Mouse (Mus musculus) erythroblast, embryonic 14.5 days (primary cell): ENCODE measurements around the gene Ppfia4. TPM values are rescaled to one million over a fixed set of nuclear protein-coding genes. Genes with fewer than 3 reads are reported as not detected.
A peak's percentile ranks its signal among the peaks of the same experiment; 100 is the strongest.

Experiments
- H3K27me3 ChIP-seq: 2 replicates; pipeline ENCODE4 v1.6.1; 2012; ENCODE audit warnings: inconsistent platforms; ENCODE audit not compliant: control insufficient read depth
- H3K36me3 ChIP-seq: 2 replicates; pipeline ENCODE4 v1.6.1; 2012; ENCODE audit warnings: mild to moderate bottlenecking, inconsistent platforms; ENCODE audit not compliant: control insufficient read depth
- H3K4me1 ChIP-seq: 2 replicates; pipeline ENCODE4 v1.6.1; 2012; ENCODE audit warnings: inconsistent platforms; ENCODE audit not compliant: control insufficient read depth
- H3K4me3 ChIP-seq: replicated peaks from 2 replicates; pipeline ENCODE3; 2012; ENCODE audit warnings: moderate library complexity, mild to moderate bottlenecking, inconsistent platforms
- H3K9me3 ChIP-seq: 2 replicates; pipeline ENCODE4 v1.6.1; 2012; ENCODE audit warnings: low read length, inconsistent platforms, mixed read lengths; ENCODE audit not compliant: control insufficient read depth
- GATA1 ChIP-seq: IDR thresholded peaks from 2 replicates; pipeline ENCODE4 v1.6.1; 2012; ENCODE audit warnings: low read length, inconsistent platforms, mixed read lengths
- TAL1 ChIP-seq: IDR thresholded peaks from 3 replicates; pipeline ENCODE4 v1.6.1; 2012; ENCODE audit warnings: low read length, inconsistent platforms, mixed read lengths
- polyA plus RNA-seq: library from polyadenylated mRNA; stranded (reverse); fragments of >175 nt; gene quantifications from 2 replicates; pipeline ENCODE4 v1.2.3, GENCODE M21; 2012

Gene Ppfia4
- polyA plus RNA-seq, result 0.03 and 0.08 TPM in 2 replicates

- no peaks in the 10 kb centered on the region; the same call in 1 of the 2 replicates for H3K27me3 ChIP-seq
- H3K4me3 ChIP-seq, result no peak within 1 kb of the TSS
- no peaks in the 10 kb centered on the region for H3K9me3 ChIP-seq
- TF ChIP-seq GATA1 (no peak), TAL1 (no peak)
- H3K4me1 ChIP-seq, result peaks cover 15% of the 10 kb centered on the region
- H3K36me3 ChIP-seq, result no peaks in the 10 kb centered on the region
Measured at GRCm38 (mm10) chr1:134332770-134333271, at the start of gene Ppfia4. TSS of gene Ppfia4 (minus strand) at chr1:134332928.

- H3K27me3 ChIP-seq, result peaks cover 43% of the 10 kb centered on the region
- no peak overlapping the region for H3K4me3 ChIP-seq
- peaks cover 5% of the 10 kb centered on the region for H3K4me1 ChIP-seq
- H3K9me3 ChIP-seq, result peaks cover 4% of the 10 kb centered on the region
- no peaks in the 10 kb centered on the region for H3K36me3 ChIP-seq
- TF ChIP-seq GATA1, result no peak
- TF ChIP-seq TAL1, result no peak
Measured at GRCm38 (mm10) chr1:134381795-134382625, 49.3 kb upstream of the Ppfia4 start.

- peaks cover 4% of the 10 kb centered on the region for H3K9me3 ChIP-seq
- H3K4me1 ChIP-seq, result peaks cover 5% of the 10 kb centered on the region
- no peak overlapping the region for H3K4me3 ChIP-seq
- peaks cover 43% of the 10 kb centered on the region for H3K27me3 ChIP-seq
- TF ChIP-seq TAL1 (no peak), GATA1 (no peak)
- no peaks in the 10 kb centered on the region for H3K36me3 ChIP-seq
Measured at GRCm38 (mm10) chr1:134381051-134381450, 48.3 kb upstream of the Ppfia4 start.

GRCm38 (mm10) chr1:134374124-134374523 lies 41.4 kb upstream of the Ppfia4 start:
- Histone ChIP-seq H3K36me3 (no peaks in the 10 kb centered on the region), H3K4me1 (no peaks in the 10 kb centered on the region), H3K27me3 (no peaks in the 10 kb centered on the region; the same call in none of the 2 replicates), H3K9me3 (peaks cover 19% of the 10 kb centered on the region), H3K4me3 (no peak overlapping the region)
- TF ChIP-seq GATA1 (no peak), TAL1 (no peak)

GRCm38 (mm10) chr1:134368777-134369337 lies 36.1 kb upstream of the Ppfia4 start:
- no peaks in the 10 kb centered on the region for H3K36me3 ChIP-seq
- H3K4me3 ChIP-seq, result no peak overlapping the region
- no peak for TF ChIP-seq GATA1
- peaks cover 3% of the 10 kb centered on the region for H3K4me1 ChIP-seq
- H3K27me3 ChIP-seq, result no peaks in the 10 kb centered on the region; the same call in 1 of the 2 replicates
- H3K9me3 ChIP-seq, result peaks cover 19% of the 10 kb centered on the region

- peaks cover 20% of the 10 kb centered on the region for H3K4me1 ChIP-seq
Measured at GRCm38 (mm10) chr1:134365491-134365890, 32.8 kb upstream of the Ppfia4 start.

GRCm38 (mm10) chr1:134363194-134363593 lies 30.5 kb upstream of the Ppfia4 start:
- Histone ChIP-seq H3K4me3 (no peak overlapping the region), H3K9me3 (no peaks in the 10 kb centered on the region), H3K36me3 (peaks cover 26% of the 10 kb centered on the region), H3K27me3 (no peaks in the 10 kb centered on the region), H3K4me1 (peaks cover 39% of the 10 kb centered on the region)
- no peak for TF ChIP-seq GATA1
- TF ChIP-seq TAL1, result no peak

More at GRCm38 (mm10) chr1:134365491-134365890, 32.8 kb upstream of the Ppfia4 start:
- Histone ChIP-seq H3K4me3 (no peak overlapping the region), H3K36me3 (peaks cover 3% of the 10 kb centered on the region), H3K9me3 (peaks cover 10% of the 10 kb centered on the region), H3K27me3 (no peaks in the 10 kb centered on the region; the same call in 1 of the 2 replicates)
- TF ChIP-seq GATA1 (no peak), TAL1 (no peak)

GRCm38 (mm10) chr1:134361857-134362212 lies 29.1 kb upstream of the Ppfia4 start, which contains the start of gene Tmem183a:
TSS of gene Tmem183a (minus strand) at chr1:134361979.
- Histone ChIP-seq H3K9me3 (no peaks in the 10 kb centered on the region), H3K4me3 (peak within 1 kb of the TSS; percentile 91), H3K27me3 (no peaks in the 10 kb centered on the region), H3K36me3 (peaks cover 37% of the 10 kb centered on the region), H3K4me1 (peaks cover 45% of the 10 kb centered on the region)
- TF ChIP-seq GATA1 (no peak), TAL1 (no peak)

- Histone ChIP-seq H3K4me3 (peak overlapping the region; percentile 91), H3K4me1 (peaks cover 45% of the 10 kb centered on the region), H3K27me3 (no peaks in the 10 kb centered on the region), H3K36me3 (peaks cover 42% of the 10 kb centered on the region), H3K9me3 (no peaks in the 10 kb centered on the region)
- no peak for TF ChIP-seq GATA1
- TF ChIP-seq TAL1, result no peak
Measured at GRCm38 (mm10) chr1:134361195-134361856, 28.6 kb upstream of the Ppfia4 start.
